Mouse (Mus musculus) frontal cortex, postnatal 36 days (tissue): Measurements from ENCODE around the gene Gm11037.

Experiments used
- DNase-seq, 2 experiments: peaks; one replicate each; pipeline ENCODE4 v3.0.0; 2022; ENCODE audit warnings: low spot score in 2 of 2

Gene Gm11037

GRCm38 (mm10) chr2:131179246-131179886, 46.1 kb downstream of the Gm11037 start:
- peak; percentile 50 to 77 for DNase-seq

- peak; percentile 80 to 84 for DNase-seq
Observed at GRCm38 (mm10) chr2:131179990-131180587, 46.8 kb downstream of the Gm11037 start, which contains the start of gene Cenpb. Gene Cenpb (minus strand): TSS chr2:131180067.
